8 mouse cellular contexts compared by ENCODE assay signal in the genomic region with DNA sequence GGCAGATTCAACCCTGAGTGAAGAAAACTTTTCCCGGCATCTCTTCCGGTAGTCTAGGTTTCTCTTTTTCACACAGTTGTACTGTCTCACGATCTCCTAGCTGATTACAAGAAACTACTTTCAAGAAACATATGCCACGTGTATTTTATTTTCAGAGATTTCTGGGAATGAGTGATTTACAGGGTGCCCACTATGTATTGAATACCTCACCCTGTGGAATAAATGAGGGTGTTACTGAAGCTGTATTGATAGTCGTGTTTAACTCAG. TPM values are rescaled to one million over a fixed set of nuclear protein-coding genes. Genes with fewer than 3 reads are reported as not detected.
DNase-seq lines count a peak whose midpoint lies in the region; ATAC-seq and TF ChIP-seq lines count a peak whose summit lies in the region.

No protein-coding gene starts in this region.

- no peak for TF ChIP-seq CTCF in heart, adult 2 months (IDR thresholded peaks at IDR 0.05)
- no peak for TF ChIP-seq CTCF in testis, adult 2 months (IDR thresholded peaks at IDR 0.05; ENCODE audit: control insufficient read depth, insufficient read depth, insufficient replicate concordance, low read depth, low read length)
- TF ChIP-seq CTCF in stomach, postnatal 0 days (IDR thresholded peaks at IDR 0.05; ENCODE audit: low read depth) = no peak

- no peak for TF ChIP-seq POLR2A in heart, adult 2 months (IDR thresholded peaks at IDR 0.05; ENCODE audit: insufficient read depth, low read depth, low read length)
- no peak for TF ChIP-seq POLR2A in testis, adult 2 months (IDR thresholded peaks at IDR 0.05; ENCODE audit: control insufficient read depth, low read depth, low read length)

- H3K9me3 ChIP-seq in liver, embryonic 12.5 days (replicated peaks) = no peaks in the 10 kb centered on the region
- H3K9me3 ChIP-seq in stomach, postnatal 0 days (ENCODE audit: control insufficient read depth, low read length) = no peaks in the 10 kb centered on the region

- TF ChIP-seq EP300 in heart, adult 2 months (IDR thresholded peaks at IDR 0.05; ENCODE audit: insufficient read depth, low read depth, low read length) = no peak
- TF ChIP-seq EP300 in stomach, postnatal 0 days (optimal IDR thresholded peaks at IDR 0.05) = no peak

- DNase-seq in heart, adult 2 months = no peak
- no peak for DNase-seq in heart, adult 8-10 months (ENCODE audit: low spot score)
- DNase-seq in testis, postnatal 14 days (ENCODE audit: low spot score) = no peak
- DNase-seq in stomach, postnatal 0 days (ENCODE audit: low spot score) = no peak
- DNase-seq in right cerebral cortex, postnatal 4 days = no peak
- no peak for DNase-seq in spleen, postnatal 10 days (ENCODE audit: low spot score in 2 of 2)

- ATAC-seq in liver, embryonic 12.5 days = no peak
- ATAC-seq in stomach, postnatal 0 days (ENCODE audit: low FRiP score, low TSS enrichment) = no peak

- H3K27me3 ChIP-seq in heart, adult 2 months (ENCODE audit: control insufficient read depth, insufficient read depth, low read length) = no peaks in the 10 kb centered on the region
- no peaks in the 10 kb centered on the region for H3K27me3 ChIP-seq in testis, adult 2 months (ENCODE audit: control insufficient read depth, insufficient read depth, low read length)
- H3K27me3 ChIP-seq in liver, embryonic 12.5 days (replicated peaks) = no peaks in the 10 kb centered on the region
- no peaks in the 10 kb centered on the region for H3K27me3 ChIP-seq in stomach, postnatal 0 days (ENCODE audit: control insufficient read depth, insufficient read depth, low read length)

- intact Hi-C loops in heart, adult 2 months (cut with DNase I) = no loop called here

- no peaks in the 10 kb centered on the region for H3K4me1 ChIP-seq in heart, adult 2 months (ENCODE audit: control insufficient read depth, insufficient read depth, low read length)
- H3K4me1 ChIP-seq in testis, adult 2 months (ENCODE audit: control insufficient read depth, insufficient read depth, low read length) = no peaks in the 10 kb centered on the region; the same call in 1 of the 2 replicates
- H3K4me1 ChIP-seq in liver, embryonic 12.5 days = no peaks in the 10 kb centered on the region
- H3K4me1 ChIP-seq in stomach, postnatal 0 days (replicated peaks; ENCODE audit: control insufficient read depth, insufficient read depth) = no peaks in the 10 kb centered on the region

- peak overlapping the region; percentile 41 for H3K4me3 ChIP-seq in heart, adult 2 months
- peak overlapping the region; percentile 57 for H3K4me3 ChIP-seq in testis, adult 2 months (ENCODE audit: control insufficient read depth, low read depth, low read length)
- H3K4me3 ChIP-seq in liver, embryonic 12.5 days = peak overlapping the region; percentile 55
- H3K4me3 ChIP-seq in stomach, postnatal 0 days (ENCODE audit: low read depth, low read length) = peak overlapping the region; percentile 66

- 7% methylated on average over 5 of the region's 5 CpGs for WGBS in heart, adult 2 months
- WGBS in liver, embryonic 12.5 days (ENCODE audit: insufficient replicate concordance) = 12% methylated on average over 5 of the region's 5 CpGs
- WGBS in stomach, postnatal 0 days = 2% methylated on average over 5 of the region's 5 CpGs

- peak overlapping the region; percentile 70 for H3K4me2 ChIP-seq in liver, embryonic 12.5 days
- peak overlapping the region; percentile 91 for H3K4me2 ChIP-seq in stomach, postnatal 0 days (replicated peaks; ENCODE audit: low read depth)

- H3K36me3 ChIP-seq in heart, adult 2 months (ENCODE audit: control insufficient read depth, insufficient read depth, low read length) = no peaks in the 10 kb centered on the region
- H3K36me3 ChIP-seq in testis, adult 2 months (ENCODE audit: control insufficient read depth, insufficient read depth, low read length) = no peaks in the 10 kb centered on the region
- no peaks in the 10 kb centered on the region for H3K36me3 ChIP-seq in liver, embryonic 12.5 days
- H3K36me3 ChIP-seq in stomach, postnatal 0 days (ENCODE audit: control insufficient read depth, insufficient read depth, low read length) = no peaks in the 10 kb centered on the region

- no peak overlapping the region; the same call in 1 of the 2 replicates for H3K9ac ChIP-seq in heart, adult 2 months (ENCODE audit: low read depth, low read length)
- no peak overlapping the region for H3K9ac ChIP-seq in liver, embryonic 12.5 days
- peak overlapping the region; percentile 80 for H3K9ac ChIP-seq in stomach, postnatal 0 days (ENCODE audit: low read length)

- no peak overlapping the region for H3K27ac ChIP-seq in heart, adult 2 months
- H3K27ac ChIP-seq in testis, adult 2 months (ENCODE audit: control insufficient read depth, insufficient read depth, low read depth, low read length) = no peak overlapping the region
- no peak overlapping the region for H3K27ac ChIP-seq in liver, embryonic 12.5 days
- H3K27ac ChIP-seq in stomach, postnatal 0 days (replicated peaks) = peak overlapping the region; percentile 78; the same call in 1 of the 2 replicates

- H3K79me2 ChIP-seq in heart, adult 2 months (replicated peaks; ENCODE audit: control insufficient read depth, insufficient read depth, low read length) = no peaks in the 10 kb centered on the region

RNA-seq across cellular contexts. Expression of a gene that starts 0.2 kb away (rescaled TPM):
- under 1 TPM; 0.09 to 0.26 TPM for total RNA-seq in heart, adult 2 months (2021)
- 0.08 and 0.18 TPM in 2 replicates for polyA plus RNA-seq in heart, adult 2 months (2012; rRNA removed)
- total RNA-seq in heart, adult 8-10 months (2022) = under 1 TPM in 2 of 4 experiments, not detected in 2; 0.05 to 0.06 TPM
- 0.02 and 0.20 TPM in 2 replicates for polyA plus RNA-seq in testis, adult 2 months (2012; rRNA removed)
- polyA plus RNA-seq in liver, embryonic 12.5 days (2016; fragmentation: Nextera tagmentation; extraction: Ambion mirVana) = 2.1 and 2.5 TPM in 2 replicates
- polyA plus RNA-seq in stomach, postnatal 0 days (2015; fragmentation: Nextera tagmentation; extraction: Ambion mirVana) = 3.5 and 3.8 TPM in 2 replicates
